Mouse (Mus musculus): Measurements from ENCODE around the gene Nrgn.

Gene Nrgn

GRCm38 (mm10) chr9:37552536-37553293 lies at the start of gene Nrgn:
Gene Nrgn (minus strand): TSS chr9:37552904.
- peak; percentile 86 for DNase-seq (ENCODE audit: inconsistent ontology term)

- DNase-seq (ENCODE audit: inconsistent ontology term): no peak
Observed at GRCm38 (mm10) chr9:37600538-37601205, 48.0 kb upstream of the Nrgn start.

- no peak for DNase-seq (ENCODE audit: inconsistent ontology term)
Observed at GRCm38 (mm10) chr9:37598637-37599036, 45.9 kb upstream of the Nrgn start.

DNA sequence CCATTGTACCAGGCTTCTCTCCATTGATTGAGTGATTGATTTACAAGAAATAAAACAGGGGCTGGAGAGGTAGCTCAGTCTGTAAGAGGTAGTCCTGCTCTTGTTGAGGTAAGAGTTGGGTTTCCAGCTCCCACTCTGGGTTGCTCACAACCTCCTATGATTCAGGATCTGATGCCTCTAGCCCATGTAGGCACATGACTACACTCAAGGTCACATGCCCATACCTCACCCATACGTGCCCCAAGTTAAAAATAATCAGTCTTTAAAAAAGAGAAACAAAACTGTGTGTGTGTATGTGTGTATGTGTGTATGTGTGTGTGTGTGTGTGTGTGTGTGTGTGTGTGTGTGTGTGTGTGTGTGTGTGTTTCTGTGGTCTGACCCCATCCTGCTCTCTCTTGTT lies 42.9 kb upstream of the Nrgn start:
- no peak for DNase-seq (ENCODE audit: inconsistent ontology term)

- DNase-seq (ENCODE audit: inconsistent ontology term): no peak
Observed at GRCm38 (mm10) chr9:37593690-37594089, 41.0 kb upstream of the Nrgn start.

GRCm38 (mm10) chr9:37592633-37593032 lies 39.9 kb upstream of the Nrgn start:
- DNase-seq (ENCODE audit: inconsistent ontology term): no peak

DNA sequence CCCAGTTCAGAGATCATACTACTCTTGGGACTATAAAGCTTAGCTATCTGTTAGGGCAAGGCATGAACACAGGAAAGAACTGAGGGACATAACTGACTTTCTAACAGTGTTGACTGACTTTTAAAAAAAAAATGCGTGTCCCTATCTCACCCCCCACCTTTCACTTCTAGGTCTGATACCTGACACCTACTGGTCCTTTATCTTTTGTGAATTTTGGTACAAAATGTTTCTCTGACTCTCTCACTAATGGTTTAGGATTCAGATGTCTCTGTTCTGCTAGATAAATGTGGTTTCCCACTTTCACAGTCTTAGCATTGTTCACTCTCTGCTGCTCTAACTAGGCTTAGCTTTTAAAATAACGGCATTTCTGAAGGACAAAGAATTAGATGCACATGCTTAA lies 39.3 kb upstream of the Nrgn start:
- no peak for DNase-seq (ENCODE audit: inconsistent ontology term)

GRCm38 (mm10) chr9:37590381-37590780 lies 37.7 kb upstream of the Nrgn start:
- DNase-seq (ENCODE audit: inconsistent ontology term): no peak

- no peak for DNase-seq (ENCODE audit: inconsistent ontology term)
Observed at GRCm38 (mm10) chr9:37586718-37587117, 34.0 kb upstream of the Nrgn start.

GRCm38 (mm10) chr9:37583594-37583993 lies 30.9 kb upstream of the Nrgn start:
- DNase-seq (ENCODE audit: inconsistent ontology term): no peak

DNA sequence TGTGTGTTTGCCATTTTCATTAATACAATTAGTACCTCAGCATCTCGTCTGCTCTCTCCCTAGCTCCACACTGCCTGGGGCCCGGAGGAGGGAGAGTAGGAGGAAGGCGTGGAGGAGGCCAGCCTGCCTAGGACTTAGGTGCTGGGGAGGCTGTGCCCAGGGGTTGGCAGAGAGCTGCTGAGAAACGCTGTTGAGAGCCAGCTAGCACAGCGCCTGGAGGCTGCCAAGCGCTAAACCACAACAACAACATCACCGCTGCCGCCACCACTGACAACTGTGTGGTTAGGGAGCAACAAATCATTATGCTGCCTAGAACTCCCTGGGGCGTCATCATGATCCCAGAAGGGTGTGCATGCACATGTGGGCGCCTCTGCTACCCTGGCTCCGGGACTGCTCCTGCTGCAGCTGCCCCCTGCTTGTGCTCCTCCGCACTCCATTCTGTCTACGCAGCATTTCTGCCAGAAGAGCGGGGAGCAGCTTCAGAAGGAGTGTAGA lies 23.8 kb upstream of the Nrgn start:
- DNase-seq (ENCODE audit: inconsistent ontology term): peak; percentile 48

GRCm38 (mm10) chr9:37572204-37572876 lies 19.6 kb upstream of the Nrgn start:
- DNase-seq (ENCODE audit: inconsistent ontology term): no peak

DNA sequence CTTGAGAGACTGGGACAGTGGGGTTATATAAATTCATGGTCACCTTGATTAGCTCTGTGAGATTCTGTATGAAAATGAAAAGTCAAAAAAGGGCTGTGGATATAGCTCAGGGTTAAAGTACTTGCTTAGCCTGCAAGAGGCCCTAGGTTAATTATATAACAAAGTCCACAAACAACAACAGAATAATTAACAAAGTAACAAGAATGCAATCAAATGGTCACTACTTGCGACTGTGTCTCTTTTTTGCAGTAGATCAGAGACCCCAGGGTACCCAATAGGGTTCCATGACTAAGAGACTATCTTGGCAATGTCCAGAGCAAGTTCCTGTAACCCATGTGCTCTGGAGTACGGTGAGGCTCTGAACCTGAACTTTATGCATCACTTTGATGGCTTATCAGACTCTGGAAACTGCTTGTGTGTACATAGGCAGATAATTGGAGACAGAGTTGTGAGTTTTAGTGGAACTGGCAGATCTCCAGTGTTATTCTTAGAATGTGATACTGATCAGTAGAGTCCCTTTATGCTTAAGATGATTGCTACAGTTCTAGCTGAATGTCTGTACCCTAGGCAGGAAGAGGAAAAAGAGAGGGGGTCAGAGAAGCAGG lies 16.6 kb upstream of the Nrgn start:
- no peak for DNase-seq (ENCODE audit: inconsistent ontology term)

GRCm38 (mm10) chr9:37568605-37569214 lies 16.0 kb upstream of the Nrgn start:
- no peak for DNase-seq (ENCODE audit: inconsistent ontology term)

- DNase-seq (ENCODE audit: inconsistent ontology term): no peak
Observed at GRCm38 (mm10) chr9:37567892-37568604, 15.3 kb upstream of the Nrgn start.

GRCm38 (mm10) chr9:37567454-37567853 lies 14.8 kb upstream of the Nrgn start:
- DNase-seq (ENCODE audit: inconsistent ontology term): no peak

DNA sequence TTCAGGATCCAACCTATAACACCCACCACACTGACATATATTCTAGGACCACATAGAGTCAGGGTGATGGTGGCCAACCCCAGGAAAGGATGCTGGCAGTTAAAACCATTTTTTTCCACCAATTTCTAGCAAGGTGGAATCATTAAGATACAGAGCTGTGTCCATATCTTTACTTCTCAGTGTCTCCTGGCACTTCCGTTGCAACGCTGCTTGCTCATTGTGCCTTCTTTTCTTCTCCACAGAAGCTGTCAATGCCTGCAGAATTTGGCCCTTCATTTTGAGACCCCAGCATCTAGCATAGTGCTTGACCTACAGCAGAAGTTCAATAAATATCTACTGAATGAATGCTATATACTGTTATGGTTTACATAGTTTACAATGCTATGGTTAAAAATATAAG lies 14.3 kb upstream of the Nrgn start:
- DNase-seq (ENCODE audit: inconsistent ontology term): no peak

DNA sequence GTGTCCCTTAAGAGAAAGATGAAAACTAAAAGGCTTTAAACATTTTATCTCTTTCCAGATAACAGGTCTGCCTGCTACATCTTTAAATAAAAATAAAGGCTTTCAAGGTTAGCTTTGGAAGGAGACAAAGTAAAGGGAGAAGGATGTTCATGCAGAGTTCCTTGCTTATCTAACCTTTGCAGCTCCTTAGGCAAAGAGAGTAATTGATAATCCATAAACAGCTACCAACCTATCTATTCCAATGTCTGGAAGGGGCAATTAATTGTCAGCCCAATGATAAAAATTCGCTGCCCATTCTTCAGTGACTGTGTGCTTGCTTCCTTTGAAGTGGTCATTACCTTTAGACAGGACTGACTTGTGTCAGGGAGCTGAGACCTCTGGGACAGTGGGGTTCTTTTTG lies 11.1 kb upstream of the Nrgn start:
- no peak for DNase-seq (ENCODE audit: inconsistent ontology term)

- DNase-seq (ENCODE audit: inconsistent ontology term): no peak
Observed at GRCm38 (mm10) chr9:37560617-37561016, 7.9 kb upstream of the Nrgn start.

GRCm38 (mm10) chr9:37556366-37556765 lies 3.7 kb upstream of the Nrgn start:
- DNase-seq (ENCODE audit: inconsistent ontology term): no peak
